Mouse (Mus musculus) bone marrow macrophage, adult 2 months (primary cell): ENCODE measurements around the gene Rbm7.

Experiments used
- CTCF ChIP-seq: IDR thresholded peaks from 2 replicates; pipeline ENCODE4 v1.5.1; 2012; ENCODE audit warnings: low read depth, mild to moderate bottlenecking, low read length, moderate library complexity
- POLR2A ChIP-seq: IDR thresholded peaks from 2 replicates; pipeline ENCODE4 v1.6.1; 2012; ENCODE audit warnings: mild to moderate bottlenecking, low read depth, low read length, borderline replicate concordance

GRCm38 (mm10) chr9:48480411-48481213, 14.5 kb downstream of the Rbm7 start, which contains the start of gene Rexo2:
- TF ChIP-seq POLR2A, result no peak
- no peak for TF ChIP-seq CTCF
